Mouse (Mus musculus): Measurements from ENCODE around the gene Gm10570.

GRCm38 (mm10) chr4:130297123-130297529 lies 11.3 kb downstream of the Gm10570 start:
- TF ChIP-seq POLR2A (IDR thresholded peaks at IDR 0.05; ENCODE audit: low read depth, low read length) (no peak), CTCF (conservative IDR thresholded peaks at IDR 0.05; ENCODE audit: insufficient read depth, insufficient read length, low read depth, low read length) (peak; percentile 80)

All from kidney, adult 2 months (tissue).